Mouse (Mus musculus) G1E (cell line): ENCODE data around the gene Fbxo24.

Experiments
- CTCF ChIP-seq: IDR thresholded peaks from 2 replicates; pipeline ENCODE4 v1.5.1; 2012; ENCODE audit warnings: low read depth, low read length, inconsistent platforms, mixed read lengths
- TAL1 ChIP-seq: conservative IDR thresholded peaks from 2 replicates; pipeline ENCODE4 v1.6.1; 2012; ENCODE audit warnings: low read depth, low read length, inconsistent platforms, mixed read lengths

DNA sequence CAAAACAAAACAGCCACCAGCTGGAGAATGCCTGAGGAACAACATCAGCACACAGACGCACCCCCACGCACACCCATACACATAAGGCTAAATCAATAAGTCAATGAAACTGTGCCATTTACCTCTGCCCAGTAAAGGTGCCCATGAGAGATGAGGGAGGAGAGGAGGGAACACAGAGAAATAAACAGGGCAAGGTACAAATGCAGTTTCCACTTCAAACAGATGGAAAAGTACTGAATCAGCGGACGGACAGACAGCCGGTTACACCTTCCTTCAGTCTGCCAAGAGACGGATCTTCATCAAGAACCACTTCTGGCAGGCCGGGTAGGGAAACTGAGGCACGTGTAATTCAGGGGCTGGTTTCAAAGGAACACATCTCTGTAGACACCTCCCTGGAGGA is 46.0 kb upstream of the Fbxo24 start:
- no peak for TF ChIP-seq CTCF
- no peak for TF ChIP-seq TAL1
